Mouse (Mus musculus) G1E (cell line): ENCODE results near the gene Tubg2.

ENCODE experiments used
- CTCF ChIP-seq: IDR thresholded peaks from 2 replicates; pipeline ENCODE4 v1.5.1; 2012; ENCODE audit warnings: low read depth, low read length, inconsistent platforms, mixed read lengths
- POLR2AphosphoS5 ChIP-seq: IDR thresholded peaks from 2 replicates; pipeline ENCODE4 v1.6.1; 2012; ENCODE audit warnings: low read depth, low read length, inconsistent platforms; ENCODE audit not compliant: insufficient replicate concordance

GRCm38 (mm10) chr11:101179306-101179705 lies 23.6 kb downstream of the Tubg2 start:
- TF ChIP-seq CTCF: no peak
- TF ChIP-seq POLR2AphosphoS5: no peak
